Mouse (Mus musculus): Measurements from ENCODE around the gene Tgif2. TPM values are rescaled to one million over a fixed set of nuclear protein-coding genes. Genes with fewer than 3 reads are reported as not detected.
A peak's percentile ranks its signal among the peaks of the same experiment; 100 is the strongest.
"Not testable (repeated sequence)": the region's sequence is repeated elsewhere in the genome, so short reads cannot be mapped to it uniquely, and the experiment has no call there.

The Tgif2 gene
- total RNA-seq, 2 experiments from 2014 or later = 0.77 to 1.4 TPM

- no peak for TF ChIP-seq CTCF (conservative IDR thresholded peaks at IDR 0.05)
- no peak overlapping the region for H3K27ac ChIP-seq
- DNase-seq (ENCODE audit: low spot score in 2 of 2) = no peak
- H3K4me3 ChIP-seq = no peak overlapping the region
These were observed 23.7 kb upstream of the Tgif2 start for GRCm38 (mm10) chr2:156816116-156816515.

DNA sequence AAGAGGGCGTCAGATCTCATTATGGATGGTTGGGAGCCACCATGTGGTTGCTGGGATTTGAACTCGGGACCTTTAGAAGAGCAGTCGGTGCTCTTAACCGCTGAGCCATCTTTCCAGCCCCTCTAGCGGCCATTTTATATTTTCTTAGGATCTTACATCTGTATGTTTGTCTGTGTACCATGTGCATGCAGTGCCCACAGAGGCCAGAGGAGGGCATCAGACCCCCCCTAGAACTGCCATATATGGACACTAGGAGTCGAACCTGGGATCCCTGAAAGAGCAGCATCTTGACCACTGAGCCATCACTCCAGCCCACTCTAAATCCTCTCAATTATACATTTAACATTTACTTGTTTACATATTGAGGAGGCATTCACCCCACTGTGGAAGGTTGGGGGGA is 14.7 kb upstream of the Tgif2 start:
- DNase-seq (ENCODE audit: low spot score in 2 of 2); H3K27ac ChIP-seq: not testable (repeated sequence)
- TF ChIP-seq CTCF (conservative IDR thresholded peaks at IDR 0.05) = peak; percentile 36

GRCm38 (mm10) chr2:156834336-156834735 is 5.5 kb upstream of the Tgif2 start:
- H3K27ac ChIP-seq = no peak overlapping the region
- TF ChIP-seq CTCF (conservative IDR thresholded peaks at IDR 0.05) = no peak
- DNase-seq (ENCODE audit: low spot score in 2 of 2) = no peak
- H3K4me3 ChIP-seq = no peak overlapping the region

More for the DNA sequence above, 14.7 kb upstream of the Tgif2 start:
- H3K4me3 ChIP-seq = not testable (repeated sequence)

- no peak for TF ChIP-seq CTCF (conservative IDR thresholded peaks at IDR 0.05)
- no peak for DNase-seq (ENCODE audit: low spot score in 2 of 2)
- Histone ChIP-seq H3K27ac (no peak overlapping the region), H3K4me3 (no peak overlapping the region)
These were observed 968 bp upstream of the Tgif2 start for GRCm38 (mm10) chr2:156838839-156839238.

DNA sequence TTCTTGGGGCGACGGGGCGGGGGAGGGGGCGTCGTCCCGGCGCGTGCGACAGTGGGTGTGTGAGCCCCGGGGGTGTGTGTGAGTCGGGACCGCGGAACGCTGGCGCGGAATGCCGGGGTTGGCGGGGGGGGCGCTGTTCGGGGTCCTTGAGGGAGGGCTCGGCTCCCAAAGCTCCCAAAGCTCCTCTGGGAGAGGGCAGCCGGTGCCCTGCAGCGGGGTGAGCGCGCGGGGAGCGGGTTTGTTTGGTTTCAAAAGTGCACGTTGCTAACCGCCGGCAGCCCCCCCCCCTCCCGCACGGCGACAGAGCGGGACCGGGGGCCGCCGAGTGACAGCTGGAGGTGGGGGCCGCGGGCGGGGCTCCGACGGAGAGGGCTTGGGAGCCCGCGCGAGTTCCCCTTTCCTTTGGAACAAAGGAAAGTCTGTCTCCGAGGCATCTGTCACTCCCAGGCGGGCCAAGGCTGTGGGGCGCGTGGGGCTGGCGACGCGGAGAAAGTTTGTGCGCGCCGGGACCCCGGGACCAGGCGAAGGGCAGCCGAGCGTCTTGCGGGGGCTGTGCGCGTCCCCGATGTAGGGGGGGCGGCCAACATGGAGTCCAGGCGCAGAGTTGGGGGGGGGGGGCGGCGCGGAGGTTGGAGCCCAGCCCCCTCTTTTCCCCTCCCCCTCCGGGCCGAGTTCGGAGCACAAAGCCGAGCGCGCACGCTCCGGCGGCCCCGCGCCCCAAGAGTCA is 657 bp downstream of the Tgif2 start:
- Histone ChIP-seq H3K4me3 (peak overlapping the region; percentile 59), H3K27ac (no peak overlapping the region; the same call in 1 of the 2 replicates)
- DNase-seq (ENCODE audit: low spot score in 2 of 2) = peak in 1 of 2 experiments; percentile 38
- TF ChIP-seq CTCF (conservative IDR thresholded peaks at IDR 0.05) = no peak

DNA sequence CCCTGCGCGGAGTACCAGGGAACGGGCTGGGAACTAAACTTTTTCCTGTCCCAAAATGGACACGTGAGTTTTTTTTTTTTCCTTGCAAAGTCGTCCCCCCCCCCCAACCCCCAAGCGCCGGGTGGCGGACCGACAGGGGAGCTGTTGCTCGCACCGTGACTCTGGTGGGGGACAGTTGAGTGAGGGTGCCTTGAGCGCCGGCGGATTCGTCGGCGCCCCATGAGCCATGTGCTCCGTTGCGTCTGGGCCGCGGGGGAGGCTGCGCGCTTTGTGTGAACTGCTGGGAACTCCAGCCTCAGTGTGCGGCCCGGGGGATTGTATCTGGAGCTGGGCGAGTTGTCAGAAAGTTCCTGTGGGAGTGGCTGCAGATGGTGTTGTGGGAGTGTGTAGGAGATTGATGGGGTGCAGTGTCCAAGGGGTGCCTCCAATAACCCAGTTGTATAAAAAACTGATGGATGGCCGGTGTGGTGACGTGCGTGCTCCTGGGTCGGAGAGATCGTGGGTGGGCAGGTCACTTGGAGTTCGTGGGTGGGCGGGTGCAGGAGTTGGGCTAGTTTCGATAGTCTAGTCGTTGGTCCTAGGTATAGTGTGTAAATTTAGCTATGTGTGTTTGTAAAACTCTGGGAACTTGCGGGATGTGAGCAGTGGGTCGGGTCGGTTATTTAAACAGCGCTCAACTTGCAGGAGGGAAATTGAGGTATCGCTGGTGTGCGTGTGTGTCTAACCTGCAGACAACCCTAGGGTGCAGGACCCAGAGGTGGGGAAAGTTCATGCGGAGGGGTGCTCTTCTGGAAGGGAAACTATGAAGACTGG is 1.4 kb downstream of the Tgif2 start:
- no peak overlapping the region; the same call in 1 of the 2 replicates for H3K27ac ChIP-seq
- peak overlapping the region; percentile 59 for H3K4me3 ChIP-seq
- peak; percentile 43 to 50 for DNase-seq (ENCODE audit: low spot score in 2 of 2)
- no peak; the same call in 1 of the 2 replicates for TF ChIP-seq CTCF (conservative IDR thresholded peaks at IDR 0.05)

DNA sequence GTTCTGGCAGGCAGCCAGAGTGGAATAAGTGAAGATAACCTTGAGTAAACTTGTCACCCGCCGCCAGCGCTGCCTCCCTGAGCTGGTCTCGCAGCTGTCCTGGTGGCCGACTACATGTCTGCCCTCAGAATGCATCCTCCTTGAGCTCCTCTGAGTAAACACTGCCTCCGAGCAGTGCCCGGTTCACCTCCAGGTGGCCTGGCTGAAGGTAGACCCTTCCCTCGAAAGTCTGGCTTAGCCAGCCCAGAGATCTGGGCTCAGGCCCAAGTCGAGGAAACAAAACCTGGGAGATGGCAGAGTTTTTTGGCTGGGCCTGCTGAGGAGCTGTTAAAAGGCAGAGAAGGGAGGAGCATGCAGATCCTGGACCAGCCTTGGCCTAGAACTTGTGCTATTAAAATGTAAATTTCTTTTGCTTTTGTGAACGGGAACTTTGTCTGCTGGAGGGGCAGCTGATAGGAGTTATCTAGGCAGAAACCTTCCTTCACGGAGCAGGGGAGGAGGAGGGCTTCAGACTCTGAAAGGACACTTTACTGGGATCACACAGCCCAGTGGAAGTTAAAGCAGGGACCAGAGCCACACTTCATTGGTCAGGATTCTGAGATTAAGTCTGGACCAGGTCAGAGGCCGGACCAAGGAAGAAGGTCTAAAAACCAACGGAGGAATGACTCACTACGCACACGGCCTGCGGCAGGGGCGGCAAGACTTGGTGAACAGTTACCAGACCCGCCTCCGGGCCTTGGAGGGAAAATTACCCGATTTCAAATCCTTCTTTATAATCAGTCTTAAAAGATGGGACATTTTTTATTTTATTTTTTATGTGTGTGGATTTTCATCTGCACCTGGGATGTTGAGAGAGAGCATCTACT is 2.3 kb downstream of the Tgif2 start:
- H3K4me3 ChIP-seq = peak overlapping the region; percentile 59; the same call in 1 of the 2 replicates
- no peak for DNase-seq (ENCODE audit: low spot score in 2 of 2)
- H3K27ac ChIP-seq = no peak overlapping the region
- TF ChIP-seq CTCF (conservative IDR thresholded peaks at IDR 0.05) = peak; percentile 25; the same call in 1 of the 2 replicates

DNA sequence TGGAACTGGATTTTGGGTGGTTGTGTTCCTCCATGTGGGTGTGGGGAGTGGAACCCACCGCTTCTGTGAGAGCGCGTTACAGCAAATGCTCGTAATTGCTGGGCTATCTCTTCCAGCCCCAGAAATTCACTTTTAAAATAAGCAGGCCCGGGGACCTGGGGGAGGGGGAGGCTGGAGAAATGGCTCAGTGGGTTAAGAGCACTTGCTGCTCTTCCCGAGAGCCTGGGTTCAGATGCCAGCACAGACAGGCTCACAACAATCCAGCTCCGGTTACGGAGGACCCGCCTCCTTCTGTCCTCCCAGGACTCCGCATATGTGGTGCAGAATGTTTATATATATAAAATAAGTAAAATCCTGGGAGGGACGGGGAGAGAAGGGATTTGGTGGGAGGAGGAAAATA is 2.9 kb downstream of the Tgif2 start:
- TF ChIP-seq CTCF (conservative IDR thresholded peaks at IDR 0.05) = no peak
- Histone ChIP-seq H3K4me3 (no peak overlapping the region), H3K27ac (no peak overlapping the region)
- DNase-seq (ENCODE audit: low spot score in 2 of 2) = no peak

DNA sequence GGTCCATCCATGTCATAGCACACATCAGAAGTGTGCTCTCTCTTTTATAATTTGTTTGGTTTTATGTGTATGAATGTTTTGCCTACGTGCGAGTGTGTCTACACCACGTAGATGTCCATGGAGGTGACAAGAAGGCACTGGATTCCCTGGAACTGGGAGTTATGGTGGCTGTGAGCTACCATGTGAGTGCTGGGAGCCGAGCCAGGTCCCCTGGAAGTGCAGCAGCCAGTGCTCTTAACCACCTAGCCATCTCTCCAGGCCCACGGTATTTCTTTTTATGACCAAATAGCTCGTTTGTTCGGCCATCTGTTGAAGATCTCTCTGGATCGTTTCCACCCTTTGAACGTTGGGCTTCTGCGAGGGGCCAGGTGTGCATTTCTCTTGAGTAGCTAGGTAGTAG is 3.5 kb downstream of the Tgif2 start:
- H3K4me3 ChIP-seq = no peak overlapping the region
- DNase-seq (ENCODE audit: low spot score in 2 of 2) = no peak
- H3K27ac ChIP-seq = no peak overlapping the region
- TF ChIP-seq CTCF (conservative IDR thresholded peaks at IDR 0.05) = no peak

- no peak for TF ChIP-seq CTCF (conservative IDR thresholded peaks at IDR 0.05)
- Histone ChIP-seq H3K27ac (no peak overlapping the region), H3K4me3 (no peak overlapping the region)
- DNase-seq (ENCODE audit: low spot score in 2 of 2) = no peak
These were observed 4.9 kb downstream of the Tgif2 start for GRCm38 (mm10) chr2:156844715-156845114.

DNA sequence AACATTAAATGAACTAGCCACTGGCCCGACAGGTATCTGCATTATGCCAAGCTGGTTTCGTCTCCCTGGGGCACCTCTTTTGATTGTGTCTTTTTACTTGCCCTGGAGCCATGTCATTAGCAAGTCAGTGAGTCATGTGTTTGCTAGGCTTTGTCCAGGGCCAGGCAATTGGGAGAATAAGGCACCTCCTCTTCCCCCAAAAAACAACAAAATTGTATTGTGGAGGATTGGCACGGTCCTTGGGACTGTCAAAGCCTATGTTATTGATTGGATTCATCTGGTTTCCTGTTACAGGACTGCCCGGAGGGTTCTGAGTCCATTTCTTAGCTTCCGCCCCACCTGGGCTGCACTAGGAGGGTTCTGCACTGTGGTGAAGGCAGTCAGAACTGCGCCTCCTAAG is 7.8 kb downstream of the Tgif2 start:
- DNase-seq (ENCODE audit: low spot score in 2 of 2) = no peak
- no peak overlapping the region for H3K27ac ChIP-seq
- TF ChIP-seq CTCF (conservative IDR thresholded peaks at IDR 0.05) = no peak
- no peak overlapping the region for H3K4me3 ChIP-seq

GRCm38 (mm10) chr2:156848526-156849182 is 8.8 kb downstream of the Tgif2 start:
- Histone ChIP-seq H3K27ac (no peak overlapping the region), H3K4me3 (no peak overlapping the region)
- DNase-seq (ENCODE audit: low spot score in 2 of 2) = no peak
- no peak for TF ChIP-seq CTCF (conservative IDR thresholded peaks at IDR 0.05)
